Mouse (Mus musculus): ENCODE measurements around the gene Gm4881.

Gm4881 gene

DNA sequence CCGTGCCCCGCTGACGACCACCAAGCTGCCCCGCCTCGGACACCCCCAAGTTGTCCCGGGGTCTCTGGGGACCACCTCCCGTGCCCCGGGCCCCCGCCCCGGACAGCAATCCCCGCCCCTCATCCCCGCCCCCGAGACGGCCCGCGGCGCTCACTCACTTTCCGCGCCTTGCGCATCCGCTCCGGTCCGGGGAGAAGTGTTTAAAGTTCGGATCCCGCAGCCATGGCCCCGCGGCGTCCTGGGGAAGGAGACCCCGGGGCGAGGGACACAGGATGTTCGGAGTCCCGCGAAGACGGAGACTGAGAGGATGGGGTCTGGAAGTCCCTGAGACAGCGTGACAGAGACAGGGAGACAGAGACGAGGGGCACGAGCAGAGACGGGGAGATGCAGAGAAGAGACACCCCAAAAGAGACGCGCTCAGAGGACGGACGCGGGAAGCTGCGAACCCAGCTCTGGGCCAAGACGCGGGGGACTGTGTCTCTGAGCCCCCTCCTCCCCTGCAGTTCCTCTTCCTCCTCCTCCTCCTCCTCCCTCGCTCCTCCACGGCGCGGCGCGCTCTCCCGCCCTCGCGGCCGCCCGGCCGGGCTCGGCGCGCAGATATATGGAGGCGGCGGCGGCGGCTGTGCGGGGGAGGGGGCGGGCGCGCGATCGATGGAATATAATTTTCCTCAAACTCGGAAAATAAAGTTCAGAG is at the start of gene Gm4881:
Gene Gm4881 (minus strand): TSS at position 238 of the 694 bp plus-strand sequence.
- Histone ChIP-seq H3K9me3 (ENCODE audit: low read length) (no peaks in the 10 kb centered on the region), H3K4me3 (replicated peaks; ENCODE audit: low read length) (peak within 1 kb of the TSS; percentile 73), H3K27me3 (ENCODE audit: insufficient read depth, low read length) (peaks cover 99% of the 10 kb centered on the region), H3K4me1 (replicated peaks; ENCODE audit: low read depth, low read length) (peaks cover 66% of the 10 kb centered on the region), H3K36me3 (ENCODE audit: insufficient read depth, low read length) (no peaks in the 10 kb centered on the region)
- no peak for TF ChIP-seq NANOG (IDR thresholded peaks at IDR 0.05; ENCODE audit: borderline replicate concordance, low read length)
- TF ChIP-seq POU5F1 (IDR thresholded peaks at IDR 0.05; ENCODE audit: borderline replicate concordance, low read length), result no peak
- TF ChIP-seq CTCF (conservative IDR thresholded peaks at IDR 0.05; ENCODE audit: low read length), result no peak

DNA sequence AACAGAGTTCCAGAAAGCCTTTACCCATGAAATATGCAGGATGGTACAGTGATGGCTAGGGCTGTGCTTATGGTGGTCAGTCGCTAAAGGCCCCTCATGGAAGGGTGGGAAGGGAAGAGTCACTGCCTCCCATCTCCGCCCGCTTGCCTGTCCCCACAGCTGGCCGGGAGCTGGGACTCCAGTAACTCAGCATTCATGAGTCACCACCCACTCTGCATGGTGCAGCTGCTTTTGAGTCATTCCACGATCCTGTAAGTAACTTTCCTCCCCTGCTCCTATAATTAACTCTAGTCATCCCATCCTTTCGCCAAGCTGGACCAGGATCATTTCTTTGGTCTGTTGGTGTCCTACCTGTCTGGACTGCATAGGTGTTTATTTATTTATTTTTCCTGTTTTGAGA is 48.8 kb upstream of the Gm4881 start:
- Histone ChIP-seq H3K36me3 (ENCODE audit: insufficient read depth, low read length) (peaks cover 70% of the 10 kb centered on the region), H3K4me1 (replicated peaks; ENCODE audit: low read depth, low read length) (peaks cover 35% of the 10 kb centered on the region), H3K9me3 (ENCODE audit: low read length) (peaks cover 8% of the 10 kb centered on the region; the same call in 1 of the 2 replicates), H3K4me3 (replicated peaks; ENCODE audit: low read length) (no peak overlapping the region), H3K27me3 (ENCODE audit: insufficient read depth, low read length) (peaks cover 29% of the 10 kb centered on the region)
- no peak for TF ChIP-seq CTCF (conservative IDR thresholded peaks at IDR 0.05; ENCODE audit: low read length)
- no peak for TF ChIP-seq POU5F1 (IDR thresholded peaks at IDR 0.05; ENCODE audit: borderline replicate concordance, low read length)

DNA sequence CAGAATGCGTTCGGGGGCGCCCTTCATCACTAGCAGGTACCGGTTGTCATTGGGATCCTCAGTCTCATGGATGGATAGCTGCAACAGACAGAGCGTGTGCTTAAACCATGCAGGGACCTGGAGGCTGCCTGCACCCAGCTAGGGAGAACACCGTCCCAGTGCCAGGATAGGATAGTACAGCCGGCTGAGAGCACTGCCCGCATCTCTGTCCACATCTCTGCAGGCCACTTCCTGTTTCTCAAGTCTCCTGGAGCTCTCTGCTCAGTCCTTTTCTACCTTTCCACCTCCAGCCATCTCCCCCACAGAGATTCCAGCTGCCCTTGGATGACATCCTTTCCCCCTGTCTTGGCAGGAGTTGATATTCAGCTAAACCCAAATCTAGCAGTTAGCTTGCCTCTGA is 46.2 kb upstream of the Gm4881 start:
- Histone ChIP-seq H3K9me3 (ENCODE audit: low read length) (peaks cover 8% of the 10 kb centered on the region; the same call in 1 of the 2 replicates), H3K36me3 (ENCODE audit: insufficient read depth, low read length) (peaks cover 68% of the 10 kb centered on the region)
- no peak for TF ChIP-seq POU5F1 (IDR thresholded peaks at IDR 0.05; ENCODE audit: borderline replicate concordance, low read length)
- no peak for TF ChIP-seq CTCF (conservative IDR thresholded peaks at IDR 0.05; ENCODE audit: low read length)
- no peak for TF ChIP-seq NANOG (IDR thresholded peaks at IDR 0.05; ENCODE audit: borderline replicate concordance, low read length)

DNA sequence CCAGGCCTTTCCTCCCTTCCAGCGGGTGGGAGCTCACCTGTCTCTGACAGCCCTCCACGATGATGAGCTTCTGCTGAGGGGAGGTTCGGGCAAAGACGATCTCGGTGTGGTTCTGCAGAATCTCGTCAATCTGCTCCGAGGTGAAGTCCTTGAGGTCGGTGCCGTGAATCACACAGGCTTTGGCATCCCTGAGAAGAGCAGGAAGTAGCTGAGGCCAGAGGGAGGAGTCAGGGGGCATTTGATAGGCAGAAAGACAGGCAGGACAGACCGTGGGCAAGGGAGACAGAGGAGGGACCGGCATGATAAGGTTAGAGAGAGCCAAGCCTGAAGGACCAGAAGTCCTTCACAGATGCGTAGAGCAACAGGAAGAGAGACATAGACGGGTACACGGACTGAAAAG is 43.6 kb upstream of the Gm4881 start:
- H3K27me3 ChIP-seq (ENCODE audit: insufficient read depth, low read length), result peaks cover 8% of the 10 kb centered on the region
- peaks cover 65% of the 10 kb centered on the region for H3K36me3 ChIP-seq (ENCODE audit: insufficient read depth, low read length)
- no peak for TF ChIP-seq NANOG (IDR thresholded peaks at IDR 0.05; ENCODE audit: borderline replicate concordance, low read length)
- TF ChIP-seq CTCF (conservative IDR thresholded peaks at IDR 0.05; ENCODE audit: low read length), result no peak
- no peak for TF ChIP-seq POU5F1 (IDR thresholded peaks at IDR 0.05; ENCODE audit: borderline replicate concordance, low read length)
- H3K9me3 ChIP-seq (ENCODE audit: low read length), result peaks cover 8% of the 10 kb centered on the region; the same call in 1 of the 2 replicates
- peaks cover 28% of the 10 kb centered on the region for H3K4me1 ChIP-seq (replicated peaks; ENCODE audit: low read depth, low read length)
- H3K4me3 ChIP-seq (replicated peaks; ENCODE audit: low read length), result no peak overlapping the region

More for the DNA sequence above, 46.2 kb upstream of the Gm4881 start:
- Histone ChIP-seq H3K4me3 (replicated peaks; ENCODE audit: low read length) (no peak overlapping the region), H3K4me1 (replicated peaks; ENCODE audit: low read depth, low read length) (peaks cover 31% of the 10 kb centered on the region), H3K27me3 (ENCODE audit: insufficient read depth, low read length) (peaks cover 26% of the 10 kb centered on the region)

DNA sequence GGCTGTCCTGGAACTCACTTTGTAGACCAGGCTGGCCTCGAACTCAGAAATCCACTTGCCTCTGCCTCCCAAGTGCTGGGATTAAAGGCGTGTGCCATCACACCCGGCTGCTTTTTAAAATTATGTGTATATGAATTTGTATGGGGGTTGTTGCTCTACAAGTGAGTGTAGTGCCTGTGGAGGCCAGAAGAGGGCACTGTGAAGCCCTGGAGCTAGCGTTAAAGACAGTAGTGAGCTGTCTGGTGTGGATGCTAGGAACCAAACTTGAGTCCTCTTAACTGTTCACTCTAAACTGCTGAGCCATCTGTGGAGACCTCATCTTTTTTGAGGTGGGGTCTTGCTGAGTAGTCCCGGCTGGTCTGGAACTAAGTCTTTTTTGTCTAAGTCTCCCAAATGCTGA is 41.5 kb upstream of the Gm4881 start:
- Histone ChIP-seq H3K4me1 (replicated peaks; ENCODE audit: low read depth, low read length) (peaks cover 24% of the 10 kb centered on the region), H3K4me3 (replicated peaks; ENCODE audit: low read length) (no peak overlapping the region), H3K36me3 (ENCODE audit: insufficient read depth, low read length) (peaks cover 65% of the 10 kb centered on the region), H3K27me3 (ENCODE audit: insufficient read depth, low read length) (no peaks in the 10 kb centered on the region), H3K9me3 (ENCODE audit: low read length) (peaks cover 8% of the 10 kb centered on the region; the same call in 1 of the 2 replicates)
- TF ChIP-seq CTCF (conservative IDR thresholded peaks at IDR 0.05; ENCODE audit: low read length) (peak; percentile 62), POU5F1 (IDR thresholded peaks at IDR 0.05; ENCODE audit: borderline replicate concordance, low read length) (no peak)

DNA sequence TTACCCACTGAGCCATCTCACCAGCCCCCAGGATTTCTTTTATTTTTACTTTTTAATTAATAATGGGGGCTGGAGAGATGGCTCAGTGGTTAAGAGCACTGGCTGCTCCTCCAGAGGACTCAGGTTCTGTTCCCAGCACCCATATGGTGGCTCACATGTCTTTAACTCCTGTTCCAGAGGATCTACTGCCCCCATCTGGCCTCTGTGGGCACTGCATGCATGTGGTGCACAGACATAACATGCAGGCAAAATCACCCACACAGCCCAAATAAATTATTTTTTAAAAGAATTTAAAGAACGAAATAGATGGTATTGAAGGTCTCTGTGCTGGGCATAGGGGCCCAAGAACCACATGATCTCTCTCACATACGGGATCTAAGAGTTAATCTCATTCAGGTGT is 40.0 kb upstream of the Gm4881 start:
- peaks cover 18% of the 10 kb centered on the region for H3K4me1 ChIP-seq (replicated peaks; ENCODE audit: low read depth, low read length)
- TF ChIP-seq POU5F1 (IDR thresholded peaks at IDR 0.05; ENCODE audit: borderline replicate concordance, low read length) (no peak), CTCF (conservative IDR thresholded peaks at IDR 0.05; ENCODE audit: low read length) (peak; percentile 70), NANOG (IDR thresholded peaks at IDR 0.05; ENCODE audit: borderline replicate concordance, low read length) (no peak)
- peaks cover 8% of the 10 kb centered on the region; the same call in 1 of the 2 replicates for H3K9me3 ChIP-seq (ENCODE audit: low read length)
- H3K27me3 ChIP-seq (ENCODE audit: insufficient read depth, low read length), result no peaks in the 10 kb centered on the region
- peaks cover 65% of the 10 kb centered on the region for H3K36me3 ChIP-seq (ENCODE audit: insufficient read depth, low read length)
- no peak overlapping the region for H3K4me3 ChIP-seq (replicated peaks; ENCODE audit: low read length)

DNA sequence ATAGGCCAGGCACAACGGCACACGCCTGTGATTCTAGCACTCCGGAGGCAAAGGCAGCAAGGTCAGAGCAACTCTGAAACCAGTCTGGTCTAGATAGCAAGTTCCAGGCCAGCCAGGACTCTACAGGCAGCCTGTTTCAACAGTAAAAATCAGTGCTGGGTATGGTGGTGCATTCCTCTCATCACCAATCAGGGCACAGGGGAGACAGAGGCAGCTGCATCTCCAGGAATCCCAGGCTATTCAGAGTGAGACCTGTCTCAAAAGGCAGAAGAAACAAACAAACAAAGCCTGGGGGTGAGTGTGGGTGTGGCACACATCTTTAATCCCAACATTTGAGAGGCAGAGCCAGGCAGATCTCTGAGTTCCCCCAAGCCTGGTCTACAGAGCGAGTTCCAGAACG is 39.1 kb upstream of the Gm4881 start:
- Histone ChIP-seq H3K4me3 (replicated peaks; ENCODE audit: low read length) (no peak overlapping the region), H3K36me3 (ENCODE audit: insufficient read depth, low read length) (peaks cover 65% of the 10 kb centered on the region), H3K27me3 (ENCODE audit: insufficient read depth, low read length) (peaks cover 3% of the 10 kb centered on the region; the same call in 1 of the 2 replicates), H3K9me3 (ENCODE audit: low read length) (no peaks in the 10 kb centered on the region), H3K4me1 (replicated peaks; ENCODE audit: low read depth, low read length) (peaks cover 18% of the 10 kb centered on the region)
- TF ChIP-seq POU5F1 (IDR thresholded peaks at IDR 0.05; ENCODE audit: borderline replicate concordance, low read length), result no peak
- no peak for TF ChIP-seq CTCF (conservative IDR thresholded peaks at IDR 0.05; ENCODE audit: low read length)
- TF ChIP-seq NANOG (IDR thresholded peaks at IDR 0.05; ENCODE audit: borderline replicate concordance, low read length), result no peak

DNA sequence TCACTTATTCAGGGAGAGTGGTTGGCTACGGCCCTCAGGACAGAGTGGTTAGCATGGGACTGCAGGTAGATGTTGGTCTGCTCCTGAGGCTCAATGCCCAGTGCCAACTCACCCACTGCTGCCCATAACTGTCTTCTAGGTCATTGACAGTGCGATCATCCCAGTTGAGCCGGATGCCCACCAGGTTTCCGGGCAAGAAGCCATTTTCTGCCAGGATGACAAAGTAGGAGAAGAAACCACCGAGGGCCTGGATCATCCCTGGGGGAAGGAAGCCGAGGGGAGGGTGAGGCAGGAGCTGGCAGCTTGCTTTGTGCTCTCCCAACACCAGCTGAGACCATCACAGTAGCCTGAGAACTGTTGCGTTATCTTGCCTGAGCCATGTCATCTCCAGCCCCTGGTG is 36.1 kb upstream of the Gm4881 start:
- peaks cover 12% of the 10 kb centered on the region for H3K4me1 ChIP-seq (replicated peaks; ENCODE audit: low read depth, low read length)
- TF ChIP-seq POU5F1 (IDR thresholded peaks at IDR 0.05; ENCODE audit: borderline replicate concordance, low read length) (no peak), NANOG (IDR thresholded peaks at IDR 0.05; ENCODE audit: borderline replicate concordance, low read length) (no peak), CTCF (conservative IDR thresholded peaks at IDR 0.05; ENCODE audit: low read length) (no peak)
- peaks cover 49% of the 10 kb centered on the region for H3K36me3 ChIP-seq (ENCODE audit: insufficient read depth, low read length)
- H3K4me3 ChIP-seq (replicated peaks; ENCODE audit: low read length), result no peak overlapping the region
- H3K9me3 ChIP-seq (ENCODE audit: low read length), result no peaks in the 10 kb centered on the region
- H3K27me3 ChIP-seq (ENCODE audit: insufficient read depth, low read length), result peaks cover 6% of the 10 kb centered on the region; the same call in 1 of the 2 replicates

All from E14TG2a.4 (cell line).